Mouse (Mus musculus) C2C12 (cell line): ENCODE results near the gene Pigyl. TPM values are rescaled to one million over a fixed set of nuclear protein-coding genes. Genes with fewer than 3 reads are reported as not detected.

Experiments used
- H3K27me3 ChIP-seq: one replicate; pipeline ENCODE4 v1.6.1; 2011; ENCODE audit not compliant: control insufficient read depth, insufficient read depth, insufficient read length
- H3K36me3 ChIP-seq: one replicate; pipeline ENCODE4 v1.6.1; 2011; ENCODE audit not compliant: control insufficient read depth, insufficient read depth
- H3K4me3 ChIP-seq: one replicate; pipeline ENCODE4 v1.5.1; 2011; ENCODE audit warnings: mild to moderate bottlenecking, control low read depth; ENCODE audit not compliant: poor library complexity, insufficient read depth, severe bottlenecking
- H3K79me2 ChIP-seq: one replicate; pipeline ENCODE4 v1.6.1; 2011; ENCODE audit not compliant: control insufficient read depth, insufficient read depth
- H3K79me3 ChIP-seq: one replicate; pipeline ENCODE4 v1.6.1; 2011; ENCODE audit warnings: low read depth, control low read depth
- H3ac ChIP-seq: one replicate; pipeline ENCODE3; 2011; ENCODE audit warnings: low read depth; ENCODE audit not compliant: control insufficient read depth, insufficient read length
- CEBPB ChIP-seq: IDR thresholded peaks from one replicate; pipeline ENCODE4 v1.6.1; 2011; ENCODE audit warnings: low read depth, mild to moderate bottlenecking, control low read depth, moderate library complexity
- CTCF ChIP-seq: IDR thresholded peaks from one replicate; pipeline ENCODE4 v1.5.1; 2011; ENCODE audit not compliant: control insufficient read depth, insufficient read depth, insufficient read length
- FOSL1 ChIP-seq: IDR thresholded peaks from one replicate; pipeline ENCODE4 v1.8.0; 2011; ENCODE audit warnings: mild to moderate bottlenecking, low read length; ENCODE audit not compliant: poor library complexity, insufficient read depth, severe bottlenecking
- MAX ChIP-seq: IDR thresholded peaks from one replicate; pipeline ENCODE4 v1.6.1; 2011; ENCODE audit warnings: mild to moderate bottlenecking, control low read depth
- MYOD1 ChIP-seq: IDR thresholded peaks from one replicate; pipeline ENCODE4 v1.6.1; 2011; ENCODE audit warnings: low read depth; ENCODE audit not compliant: control insufficient read depth, insufficient read length
- MYOG ChIP-seq: IDR thresholded peaks from one replicate; pipeline ENCODE4 v1.6.1; 2011; ENCODE audit not compliant: control insufficient read depth, insufficient read length; ENCODE audit errors: extremely low read depth
- USF1 ChIP-seq: IDR thresholded peaks from one replicate; pipeline ENCODE4 v1.6.1; 2011; ENCODE audit warnings: low read depth, mild to moderate bottlenecking, control low read depth, moderate library complexity
- polyA plus RNA-seq: library from polyadenylated mRNA; unstranded; fragments of >200 nt; fragmentation: generic; extraction: Trizol; gene quantifications from one replicate; pipeline ENCODE4 v1.2.1, GENCODE M21; 2012; ENCODE audit warnings: missing spikeins

Pigyl gene
- polyA plus RNA-seq, 1 experiment = 47.9 TPM

DNA sequence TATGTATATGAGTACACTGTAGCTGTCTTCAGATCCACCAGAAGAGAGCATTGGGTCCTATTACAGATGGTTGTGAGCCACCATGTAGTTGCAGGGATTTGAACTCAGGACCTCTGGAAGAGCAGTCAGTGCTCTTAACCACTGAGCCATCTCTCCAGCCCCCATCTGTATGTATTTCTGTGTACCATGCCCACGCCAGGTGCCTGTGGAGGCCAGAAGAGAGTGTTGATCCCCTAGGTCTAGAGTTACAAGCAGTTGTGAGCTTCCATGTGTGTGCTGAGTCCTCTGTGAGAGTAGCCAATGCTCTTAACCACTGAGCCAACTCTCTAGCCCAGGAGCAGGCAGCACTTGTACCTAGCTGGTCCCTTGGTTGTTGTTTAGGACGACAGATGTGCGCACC, 32.5 kb upstream of the Pigyl start:
- Histone ChIP-seq H3K79me3 (no peaks in the 10 kb centered on the region), H3K4me3 (no peak overlapping the region), H3K79me2 (no peaks in the 10 kb centered on the region), H3K36me3 (no peaks in the 10 kb centered on the region), H3ac (no peak overlapping the region), H3K27me3 (peaks cover 3% of the 10 kb centered on the region)
- no peak for TF ChIP-seq MYOG
- TF ChIP-seq MYOD1 = no peak
- no peak for TF ChIP-seq CTCF
- TF ChIP-seq USF1 = no peak

DNA sequence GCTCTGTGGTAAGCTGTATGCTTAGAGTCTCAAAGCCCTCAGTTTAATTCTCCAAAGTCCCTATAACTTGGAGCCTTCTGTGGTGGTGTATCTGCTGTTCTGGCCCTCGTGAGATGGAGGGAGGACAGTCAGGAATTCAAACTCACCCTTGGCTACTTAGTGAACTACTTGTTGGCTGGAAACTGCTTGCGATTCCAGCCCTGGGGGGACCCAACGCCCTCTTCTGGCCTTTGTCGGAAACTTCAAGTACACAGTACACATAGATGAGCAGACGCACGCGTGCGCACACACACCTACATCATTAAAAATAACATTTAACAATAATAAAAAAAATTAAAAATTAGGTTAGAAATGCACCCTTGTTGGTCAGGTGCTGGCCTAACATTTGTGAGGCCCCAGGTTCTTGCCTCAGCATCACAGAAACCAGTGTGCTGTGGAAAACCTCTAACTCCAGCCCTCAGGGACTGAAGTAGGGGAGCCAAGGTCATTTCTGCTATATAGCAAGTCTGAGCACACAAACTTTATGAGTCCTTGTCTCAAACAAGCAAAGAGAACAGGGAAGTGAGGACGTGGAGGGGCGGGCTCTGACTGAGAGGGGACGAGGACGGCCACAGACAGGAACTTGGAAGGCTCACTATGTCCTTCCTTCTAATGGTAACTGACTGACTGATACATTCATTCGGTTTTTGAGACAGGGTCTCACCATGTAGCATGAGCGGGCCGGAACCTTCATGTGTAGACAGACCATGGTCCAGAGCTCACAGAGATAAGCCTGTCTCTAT, 31.2 kb upstream of the Pigyl start:
- no peaks in the 10 kb centered on the region for H3K79me3 ChIP-seq
- H3K79me2 ChIP-seq = no peaks in the 10 kb centered on the region
- peaks cover 3% of the 10 kb centered on the region for H3K27me3 ChIP-seq
- H3K36me3 ChIP-seq = no peaks in the 10 kb centered on the region
- H3ac ChIP-seq = no peak overlapping the region
- TF ChIP-seq MAX (no peak), CTCF (no peak), USF1 (no peak), CEBPB (no peak), MYOG (no peak), MYOD1 (no peak), FOSL1 (no peak)
- H3K4me3 ChIP-seq = no peak overlapping the region

DNA sequence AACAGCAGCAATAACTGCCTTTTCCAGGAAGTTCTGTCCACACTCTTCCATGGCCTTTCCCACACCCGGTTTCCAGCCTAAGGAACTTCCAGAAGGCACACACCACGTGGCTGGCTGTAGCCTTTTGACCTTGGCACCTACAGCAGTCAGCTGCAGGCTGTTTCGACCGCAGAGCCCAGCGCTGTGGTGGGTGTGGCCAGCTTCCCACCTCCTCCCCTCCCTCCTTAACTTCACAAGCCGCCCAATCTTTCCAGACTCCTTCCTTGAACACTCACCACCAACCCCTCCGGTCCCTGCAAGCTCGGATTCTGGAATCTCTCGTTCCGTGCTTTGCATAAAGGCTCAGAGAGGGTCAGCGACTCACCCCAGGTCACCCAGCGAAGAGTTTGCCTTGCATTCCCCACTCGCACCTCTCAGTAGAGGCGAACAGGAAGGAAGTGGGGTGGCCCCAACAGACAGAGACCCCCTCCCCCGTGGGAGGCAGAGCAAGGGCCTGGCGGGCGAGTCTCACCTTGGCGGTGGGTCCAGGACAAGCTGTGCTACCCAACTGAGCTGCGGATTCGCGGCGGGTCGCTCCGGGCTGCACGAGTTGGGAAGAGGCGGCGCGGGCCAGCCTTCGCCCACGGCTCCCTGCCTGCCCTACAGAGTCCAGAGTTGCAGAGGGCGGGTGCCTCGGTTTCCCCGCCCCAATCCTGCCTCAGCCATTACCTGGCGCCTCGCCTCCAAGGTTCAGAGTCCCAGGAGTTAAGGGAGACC, 25.2 kb upstream of the Pigyl start:
- Histone ChIP-seq H3K79me2 (no peaks in the 10 kb centered on the region), H3K27me3 (no peaks in the 10 kb centered on the region), H3K36me3 (no peaks in the 10 kb centered on the region), H3ac (no peak overlapping the region), H3K4me3 (no peak overlapping the region), H3K79me3 (no peaks in the 10 kb centered on the region)
- TF ChIP-seq FOSL1 = no peak
- no peak for TF ChIP-seq USF1
- TF ChIP-seq MYOD1 = no peak
- TF ChIP-seq MAX = no peak
- no peak for TF ChIP-seq MYOG
- TF ChIP-seq CEBPB = no peak
- TF ChIP-seq CTCF = no peak

DNA sequence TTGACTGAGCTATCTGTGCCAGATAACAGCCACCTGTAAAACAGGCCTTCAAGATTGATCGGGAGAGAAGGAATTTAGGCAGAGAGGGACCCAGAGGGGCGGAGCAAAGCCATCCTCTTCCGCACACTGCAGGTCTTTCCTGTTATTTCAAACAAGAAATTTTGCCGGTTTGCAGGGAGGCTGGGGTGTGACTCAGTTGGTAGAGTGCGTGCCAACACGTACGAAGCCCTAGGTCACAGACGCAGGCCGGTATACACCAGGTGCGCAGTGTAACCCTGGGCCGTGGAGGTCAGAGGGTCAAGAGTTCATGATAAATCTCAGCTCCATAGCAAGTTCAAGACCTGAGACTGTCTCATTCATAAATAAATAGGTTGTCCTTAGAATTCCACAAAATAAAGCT, 24.4 kb upstream of the Pigyl start:
- Histone ChIP-seq H3K79me2 (no peaks in the 10 kb centered on the region), H3ac (no peak overlapping the region), H3K4me3 (no peak overlapping the region), H3K27me3 (no peaks in the 10 kb centered on the region), H3K36me3 (no peaks in the 10 kb centered on the region), H3K79me3 (no peaks in the 10 kb centered on the region)
- TF ChIP-seq CTCF (no peak), MAX (no peak), FOSL1 (no peak), MYOG (no peak)

DNA sequence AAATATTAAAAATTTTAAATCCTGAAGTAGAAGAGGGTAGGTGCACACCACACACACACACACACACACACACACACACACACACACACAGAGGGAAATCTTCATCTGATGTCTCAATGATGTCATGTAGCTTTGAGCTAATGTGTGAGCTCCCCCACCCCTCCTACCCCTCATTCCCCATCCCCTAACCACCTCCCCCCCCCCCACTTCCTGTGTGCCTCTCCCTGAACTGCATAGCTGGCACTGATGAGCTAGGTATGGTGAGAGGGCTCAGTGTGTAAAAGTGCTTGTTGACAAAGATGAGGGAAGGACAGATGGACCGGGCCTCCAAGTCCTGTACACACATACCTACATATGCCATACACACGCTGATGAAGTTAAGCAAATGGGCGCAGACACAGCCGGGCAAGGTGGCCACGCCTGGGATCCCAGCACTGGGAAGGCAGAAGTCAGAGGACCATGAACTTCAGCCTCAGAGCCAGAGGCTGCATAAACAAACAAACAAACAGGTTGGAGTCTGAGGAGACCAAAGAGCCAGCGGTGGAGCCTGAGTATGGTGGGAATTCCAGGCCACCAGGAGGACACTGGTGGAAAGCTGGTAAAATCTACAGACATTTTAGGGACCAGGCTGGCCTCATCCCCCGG, 22.3 kb upstream of the Pigyl start:
- TF ChIP-seq CEBPB = no peak
- no peak for TF ChIP-seq MAX
- TF ChIP-seq MYOD1 = no peak
- TF ChIP-seq MYOG = no peak
- no peak for TF ChIP-seq CTCF
- no peak for TF ChIP-seq FOSL1
- no peak for TF ChIP-seq USF1
- Histone ChIP-seq H3ac (no peak overlapping the region), H3K79me2 (no peaks in the 10 kb centered on the region), H3K27me3 (no peaks in the 10 kb centered on the region), H3K79me3 (no peaks in the 10 kb centered on the region), H3K4me3 (no peak overlapping the region), H3K36me3 (no peaks in the 10 kb centered on the region)

DNA sequence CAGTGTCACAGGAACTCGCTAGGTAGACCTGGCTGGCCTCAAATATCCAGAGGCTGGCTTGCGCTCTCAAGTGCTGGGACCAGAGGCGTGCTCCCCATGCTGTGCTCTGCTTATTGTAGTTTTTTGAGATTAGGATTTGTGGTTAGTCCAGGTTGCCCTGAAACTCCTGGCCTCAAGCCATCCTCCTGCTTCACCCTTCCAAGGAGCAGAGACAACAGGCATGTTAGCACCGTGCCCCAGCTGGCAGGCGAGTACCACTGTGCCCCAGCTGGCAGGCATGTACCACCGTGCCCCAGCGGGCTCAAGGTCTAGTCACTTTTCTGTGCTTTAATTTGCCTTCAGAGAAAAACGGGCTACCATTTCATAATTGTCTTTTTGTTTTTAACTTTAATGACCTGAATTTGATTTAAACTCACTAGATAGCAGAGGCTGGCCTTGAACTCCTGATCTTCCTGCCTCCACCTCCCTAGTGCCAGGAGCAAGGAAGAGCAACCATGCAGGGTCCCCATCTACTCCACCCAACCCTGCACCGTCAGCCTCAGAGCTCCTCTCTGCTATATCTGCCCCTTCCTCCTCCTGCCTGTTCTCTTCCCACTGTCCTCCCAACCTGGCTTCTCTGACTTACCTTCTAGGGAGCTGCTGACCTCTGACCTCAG, 21.5 kb upstream of the Pigyl start:
- H3K27me3 ChIP-seq = no peaks in the 10 kb centered on the region
- H3K79me2 ChIP-seq = no peaks in the 10 kb centered on the region
- H3K36me3 ChIP-seq = no peaks in the 10 kb centered on the region
- no peak overlapping the region for H3ac ChIP-seq
- H3K79me3 ChIP-seq = no peaks in the 10 kb centered on the region
- H3K4me3 ChIP-seq = no peak overlapping the region
- TF ChIP-seq USF1 = no peak
- no peak for TF ChIP-seq CEBPB
- no peak for TF ChIP-seq CTCF
- TF ChIP-seq MYOG = no peak
- no peak for TF ChIP-seq MYOD1
- TF ChIP-seq FOSL1 = no peak
- no peak for TF ChIP-seq MAX
